Mouse (Mus musculus) intestine, embryonic 15.5 days (tissue): ENCODE measurements around the gene Gm20388. TPM values are rescaled to one million over a fixed set of nuclear protein-coding genes. Genes with fewer than 3 reads are reported as not detected.

Experiments
- ATAC-seq: fragments of 200-750 bp; cut with Nextera tagmentation; 2 replicates; pipeline ENCODE4 v1.8.0; 2017; ENCODE audit warnings: moderate TSS enrichment, moderate library complexity
- H3K27ac ChIP-seq: fragments of 300-500 bp; sonication (generic); 2 replicates; pipeline ENCODE4 v1.5.1; 2015; ENCODE audit warnings: mild to moderate bottlenecking, inconsistent platforms
- H3K27me3 ChIP-seq: fragments of 300-500 bp; sonication (generic); replicated peaks from 2 replicates; pipeline ENCODE4 v1.6.1; 2015; ENCODE audit warnings: inconsistent platforms
- H3K36me3 ChIP-seq: fragments of 300-500 bp; sonication (generic); 2 replicates; pipeline ENCODE4 v1.6.1; 2015; ENCODE audit warnings: inconsistent platforms
- H3K4me1 ChIP-seq: fragments of 300-500 bp; sonication (generic); replicated peaks from 2 replicates; pipeline ENCODE4 v1.6.1; 2015; ENCODE audit warnings: inconsistent platforms
- H3K4me2 ChIP-seq: fragments of 300-500 bp; sonication (generic); replicated peaks from 2 replicates; pipeline ENCODE4 v1.6.1; 2015; ENCODE audit warnings: mild to moderate bottlenecking, inconsistent platforms
- H3K4me3 ChIP-seq: fragments of 300-500 bp; sonication (generic); replicated peaks from 2 replicates; pipeline ENCODE4 v1.5.1; 2015; ENCODE audit warnings: inconsistent platforms
- H3K9ac ChIP-seq: fragments of 300-500 bp; sonication (generic); 2 replicates; pipeline ENCODE4 v1.6.1; 2015; ENCODE audit warnings: inconsistent platforms
- H3K9me3 ChIP-seq: fragments of 300-500 bp; sonication (generic); 2 replicates; pipeline ENCODE4 v1.6.1; 2016; ENCODE audit warnings: inconsistent platforms
- WGBS: fragments of 180-500 bp; shearing (Covaris S2); methylation state at CpG from one replicate; pipeline ENCODE4 v1.1.7; 2015; 5-methylcytosine and 5-hydroxymethylcytosine counted together
- polyA plus RNA-seq: library from polyadenylated mRNA; unstranded; fragments of >200 nt; fragmentation: Nextera tagmentation; extraction: Ambion mirVana; gene quantifications from 2 replicates; pipeline ENCODE4 v1.2.1, GENCODE M21; 2015

Gene Gm20388
- polyA plus RNA-seq, 1 experiment from 2014 or later: not detected

DNA sequence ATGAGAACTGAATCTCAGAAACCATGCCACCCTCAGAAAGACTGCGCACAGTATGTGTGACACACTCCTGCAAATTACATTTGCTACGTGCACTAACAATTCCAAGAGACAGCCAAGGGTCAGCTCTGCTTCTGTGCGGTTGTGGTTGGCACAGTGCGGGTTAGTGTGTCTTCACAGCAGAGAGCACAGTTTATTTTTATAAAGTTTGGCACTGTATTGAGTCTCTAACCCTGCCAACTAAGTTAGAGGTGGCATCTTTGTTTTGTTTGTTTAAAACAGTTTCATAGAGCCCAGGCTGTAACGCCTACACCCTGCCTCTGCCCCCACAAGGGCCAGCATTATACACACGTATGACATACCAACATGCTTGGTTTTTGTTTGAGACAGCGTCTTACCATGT is 2990.8 kb downstream of the Gm20388 start:
- Histone ChIP-seq H3K4me2 (no peak overlapping the region), H3K9me3 (no peaks in the 10 kb centered on the region), H3K9ac (no peak overlapping the region), H3K4me1 (peaks cover 7% of the 10 kb centered on the region; the same call in 1 of the 2 replicates), H3K36me3 (peaks cover 18% of the 10 kb centered on the region), H3K27ac (no peak overlapping the region), H3K4me3 (no peak overlapping the region), H3K27me3 (no peaks in the 10 kb centered on the region)
- no peak for ATAC-seq
- 93% methylated on average over 7 of the region's 7 CpGs for WGBS

DNA sequence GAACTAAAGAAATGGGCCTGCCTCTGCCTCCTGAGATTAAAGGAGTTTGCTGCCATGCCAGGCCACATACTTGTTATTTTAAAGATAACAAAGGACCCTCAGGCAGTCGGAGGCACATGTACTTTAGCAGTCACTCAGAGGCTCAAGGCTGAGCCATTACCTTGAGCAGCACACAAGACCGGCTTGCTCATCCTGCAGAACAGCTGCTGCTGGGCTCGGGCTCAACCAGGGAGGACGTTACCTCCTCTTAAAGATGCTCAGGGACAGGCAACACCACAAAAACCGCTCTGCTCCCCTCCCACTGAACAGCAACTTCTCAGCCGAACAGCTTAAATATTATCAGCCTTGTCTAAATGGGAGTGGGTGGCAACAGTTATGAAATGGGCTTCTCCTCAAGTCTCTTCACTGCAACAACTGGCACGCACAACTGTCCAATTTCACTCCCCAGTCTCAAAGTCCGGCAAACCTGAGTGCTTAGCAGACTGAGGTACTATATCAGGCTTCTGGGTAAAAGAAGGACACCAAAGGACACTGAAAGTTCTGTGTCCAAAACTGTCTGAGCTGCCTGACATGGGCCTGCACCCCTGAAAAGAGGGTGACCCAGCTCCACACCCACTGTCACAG is 2991.4 kb downstream of the Gm20388 start:
- no peak overlapping the region for H3K4me2 ChIP-seq
- H3K27me3 ChIP-seq: no peaks in the 10 kb centered on the region
- WGBS: 82% methylated on average over 8 of the region's 8 CpGs
- no peak for ATAC-seq
- H3K9ac ChIP-seq: no peak overlapping the region
- no peak overlapping the region for H3K27ac ChIP-seq
- H3K9me3 ChIP-seq: no peaks in the 10 kb centered on the region
- H3K36me3 ChIP-seq: peaks cover 16% of the 10 kb centered on the region
- H3K4me1 ChIP-seq: peaks cover 10% of the 10 kb centered on the region; the same call in 1 of the 2 replicates
- H3K4me3 ChIP-seq: no peak overlapping the region

DNA sequence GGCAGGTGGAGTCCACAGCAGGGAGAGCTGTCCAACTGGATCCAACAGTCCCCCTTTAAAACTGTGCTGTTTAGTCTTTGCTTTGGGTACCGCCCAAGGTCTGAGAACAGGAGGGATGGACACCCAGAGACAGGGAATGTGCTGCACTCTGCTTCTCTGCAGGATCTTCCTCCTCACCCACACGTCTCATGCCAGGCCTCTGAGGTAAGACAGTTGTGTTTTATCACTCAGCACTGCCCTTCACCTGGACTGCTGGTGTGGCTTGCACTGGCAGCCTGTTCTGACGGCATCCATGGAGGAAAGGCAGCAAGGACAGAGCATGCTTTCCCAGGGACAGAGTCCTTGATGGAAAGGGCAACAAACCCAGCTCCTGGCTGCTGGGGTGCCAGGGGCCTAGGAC is 2991.9 kb downstream of the Gm20388 start:
- Histone ChIP-seq H3K36me3 (peaks cover 16% of the 10 kb centered on the region), H3K27me3 (no peaks in the 10 kb centered on the region), H3K4me3 (no peak overlapping the region), H3K4me2 (no peak overlapping the region), H3K27ac (no peak overlapping the region), H3K9ac (no peak overlapping the region), H3K9me3 (no peaks in the 10 kb centered on the region), H3K4me1 (peaks cover 10% of the 10 kb centered on the region; the same call in 1 of the 2 replicates)
- ATAC-seq: no peak
- 79% methylated on average over 3 of the region's 3 CpGs for WGBS

DNA sequence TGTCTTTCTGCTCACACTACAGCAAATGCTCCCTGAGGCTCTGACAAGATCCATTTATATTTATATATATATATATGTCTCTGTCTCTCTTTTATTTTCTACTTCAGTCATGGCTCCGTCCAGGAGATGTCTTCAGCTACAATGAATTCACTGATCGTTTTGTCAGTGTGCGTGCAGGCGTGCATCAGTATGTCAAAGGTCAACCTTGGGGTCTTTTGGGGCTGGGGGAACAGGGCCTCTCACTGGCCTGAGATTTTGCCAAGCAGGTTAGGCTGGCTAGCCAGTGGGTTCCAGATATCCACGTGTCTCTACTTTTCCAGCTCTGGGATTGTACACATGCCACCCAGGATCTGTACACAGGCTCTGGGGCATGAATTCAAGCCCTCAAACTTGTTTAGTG is 2992.4 kb downstream of the Gm20388 start:
- no peak overlapping the region for H3K9ac ChIP-seq
- no peak overlapping the region for H3K4me2 ChIP-seq
- 77% methylated on average over 5 of the region's 5 CpGs for WGBS
- H3K4me3 ChIP-seq: no peak overlapping the region
- H3K27me3 ChIP-seq: no peaks in the 10 kb centered on the region
- H3K36me3 ChIP-seq: peaks cover 15% of the 10 kb centered on the region
- no peaks in the 10 kb centered on the region for H3K9me3 ChIP-seq
- H3K4me1 ChIP-seq: peaks cover 10% of the 10 kb centered on the region; the same call in 1 of the 2 replicates
- H3K27ac ChIP-seq: no peak overlapping the region
- no peak for ATAC-seq

DNA sequence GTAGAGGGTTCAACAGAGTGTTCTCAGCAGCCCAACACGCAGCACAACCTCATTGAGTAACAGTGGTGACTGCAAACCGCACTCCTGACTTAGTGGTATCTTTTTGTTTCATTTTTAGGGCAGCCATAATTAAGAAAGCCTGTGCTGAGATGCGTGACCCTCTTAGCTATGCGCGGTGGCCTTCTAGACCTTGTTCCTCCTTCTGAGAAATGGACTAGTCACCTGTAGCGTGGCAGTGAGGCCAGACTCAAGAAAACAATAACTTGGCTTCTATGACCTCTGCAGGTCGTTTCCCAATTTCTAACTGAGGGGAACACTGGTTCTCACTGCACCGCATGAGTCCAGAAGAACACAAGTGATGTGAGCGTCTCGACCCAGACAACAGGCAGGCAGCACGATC is 2993.9 kb downstream of the Gm20388 start:
- peaks cover 11% of the 10 kb centered on the region; the same call in 1 of the 2 replicates for H3K36me3 ChIP-seq
- no peaks in the 10 kb centered on the region for H3K27me3 ChIP-seq
- no peak overlapping the region for H3K4me3 ChIP-seq
- no peak for ATAC-seq
- peaks cover 10% of the 10 kb centered on the region; the same call in 1 of the 2 replicates for H3K4me1 ChIP-seq
- WGBS: 95% methylated on average over 11 of the region's 11 CpGs
- no peak overlapping the region for H3K4me2 ChIP-seq
- no peak overlapping the region for H3K9ac ChIP-seq
- no peaks in the 10 kb centered on the region for H3K9me3 ChIP-seq
- no peak overlapping the region for H3K27ac ChIP-seq

DNA sequence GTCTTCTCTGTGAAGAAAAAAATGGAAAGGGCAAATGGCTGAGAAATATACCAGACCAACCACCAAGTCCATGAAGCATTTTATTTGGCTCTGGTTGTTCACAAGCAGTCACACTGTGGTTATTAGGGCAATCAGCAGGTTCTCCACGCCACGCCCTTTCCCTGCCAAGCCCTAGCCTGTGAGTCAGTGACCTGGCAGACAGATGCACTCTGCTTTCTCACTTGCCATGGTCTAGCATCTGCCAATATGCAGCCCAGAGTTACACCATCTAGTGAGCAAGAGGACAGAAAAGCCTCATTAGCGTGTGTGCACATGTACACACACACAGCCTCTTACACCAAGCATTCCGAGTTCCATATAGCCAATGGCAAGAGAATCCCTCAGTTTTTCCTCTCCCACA is 2994.7 kb downstream of the Gm20388 start:
- no peak for ATAC-seq
- Histone ChIP-seq H3K9ac (no peak overlapping the region), H3K4me3 (no peak overlapping the region), H3K4me2 (no peak overlapping the region), H3K27ac (no peak overlapping the region), H3K9me3 (no peaks in the 10 kb centered on the region), H3K36me3 (peaks cover 5% of the 10 kb centered on the region; the same call in 1 of the 2 replicates), H3K27me3 (no peaks in the 10 kb centered on the region), H3K4me1 (peaks cover 10% of the 10 kb centered on the region; the same call in 1 of the 2 replicates)
- 79% methylated on average over 4 of the region's 4 CpGs for WGBS

DNA sequence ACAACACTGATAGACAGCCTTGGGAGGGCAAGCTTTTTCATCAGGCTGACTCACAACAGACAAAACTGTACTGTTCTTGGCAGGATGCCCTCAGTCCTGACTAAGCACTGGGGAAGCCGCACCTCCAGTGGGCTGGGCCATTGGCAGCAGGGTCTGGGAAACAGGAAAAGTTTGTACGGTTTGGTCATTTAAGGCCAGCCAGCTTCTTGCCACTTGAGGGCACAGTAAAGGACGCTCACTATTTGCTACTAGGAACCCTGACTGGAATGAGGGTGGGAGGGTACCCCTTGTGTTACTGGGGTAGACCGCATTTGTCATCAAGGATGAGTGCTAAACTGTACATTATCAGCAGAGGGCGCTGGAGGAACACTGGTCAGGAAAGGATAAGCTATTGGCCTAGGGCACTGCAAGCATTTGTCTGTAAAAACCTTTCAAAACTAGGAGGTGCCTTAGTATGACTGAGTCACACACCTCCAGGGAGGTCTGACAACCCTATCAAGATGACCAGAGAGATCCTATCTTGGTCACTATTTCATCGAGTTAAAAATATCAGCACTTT is 2995.9 kb downstream of the Gm20388 start:
- Histone ChIP-seq H3K36me3 (peaks cover 5% of the 10 kb centered on the region; the same call in 1 of the 2 replicates), H3K27me3 (no peaks in the 10 kb centered on the region), H3K9ac (no peak overlapping the region), H3K4me1 (peaks cover 10% of the 10 kb centered on the region; the same call in 1 of the 2 replicates), H3K9me3 (no peaks in the 10 kb centered on the region), H3K27ac (no peak overlapping the region), H3K4me3 (no peak overlapping the region), H3K4me2 (no peak overlapping the region)
- ATAC-seq: peak; percentile 68
- 32% methylated on average over 6 of the region's 6 CpGs for WGBS

DNA sequence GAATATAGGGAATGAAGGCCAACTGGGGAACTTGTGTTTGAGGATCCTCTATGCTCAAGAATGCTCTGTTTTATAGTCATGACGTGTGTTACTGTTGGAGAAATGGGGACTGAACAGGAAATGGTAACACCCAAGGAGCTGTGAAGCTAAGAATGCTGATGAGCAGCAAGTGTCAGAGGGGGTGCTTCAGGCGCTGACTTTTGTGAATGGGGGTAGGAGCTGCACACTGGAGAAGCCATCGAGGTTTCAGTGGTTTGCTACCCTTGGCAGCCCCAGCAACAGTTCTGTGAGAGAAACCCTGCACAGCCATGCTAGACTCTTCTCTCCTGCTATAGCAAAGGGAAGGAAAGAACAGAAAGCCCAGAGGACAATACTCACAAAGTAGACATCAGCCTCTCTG is 3001.5 kb downstream of the Gm20388 start:
- H3K4me1 ChIP-seq: peaks cover under 1% of the 10 kb centered on the region
- no peaks in the 10 kb centered on the region for H3K27me3 ChIP-seq
- H3K9ac ChIP-seq: no peak overlapping the region
- 81% methylated on average over 3 of the region's 3 CpGs for WGBS
- H3K36me3 ChIP-seq: peaks cover 9% of the 10 kb centered on the region; the same call in 1 of the 2 replicates
- no peaks in the 10 kb centered on the region for H3K9me3 ChIP-seq
- no peak for ATAC-seq
- H3K27ac ChIP-seq: no peak overlapping the region
- H3K4me3 ChIP-seq: no peak overlapping the region
- no peak overlapping the region for H3K4me2 ChIP-seq

DNA sequence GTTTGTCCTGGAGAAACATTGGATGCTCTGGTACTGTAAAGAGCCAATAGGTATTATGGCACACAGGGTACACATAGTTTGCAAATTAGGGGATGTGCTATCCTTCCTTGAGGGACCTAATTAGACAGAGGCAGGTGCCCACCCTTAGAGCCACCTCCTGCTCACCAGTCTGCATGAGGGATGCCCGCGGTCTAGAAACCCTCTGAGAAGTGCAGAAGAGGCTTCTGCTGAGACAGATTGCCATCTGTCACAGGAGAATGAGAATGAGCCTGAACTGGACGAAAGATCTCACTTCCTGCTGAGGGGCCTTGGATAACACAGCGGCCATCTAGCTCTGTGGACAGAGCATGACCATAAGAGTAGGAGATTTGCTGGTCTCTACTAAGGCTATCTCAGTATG is 3002.2 kb downstream of the Gm20388 start:
- no peak for ATAC-seq
- Histone ChIP-seq H3K36me3 (peaks cover 4% of the 10 kb centered on the region; the same call in 1 of the 2 replicates), H3K9ac (no peak overlapping the region), H3K4me3 (no peak overlapping the region), H3K4me1 (peaks cover 8% of the 10 kb centered on the region), H3K4me2 (no peak overlapping the region), H3K27me3 (no peaks in the 10 kb centered on the region), H3K27ac (no peak overlapping the region), H3K9me3 (no peaks in the 10 kb centered on the region)
- WGBS: 83% methylated on average over 4 of the region's 4 CpGs

DNA sequence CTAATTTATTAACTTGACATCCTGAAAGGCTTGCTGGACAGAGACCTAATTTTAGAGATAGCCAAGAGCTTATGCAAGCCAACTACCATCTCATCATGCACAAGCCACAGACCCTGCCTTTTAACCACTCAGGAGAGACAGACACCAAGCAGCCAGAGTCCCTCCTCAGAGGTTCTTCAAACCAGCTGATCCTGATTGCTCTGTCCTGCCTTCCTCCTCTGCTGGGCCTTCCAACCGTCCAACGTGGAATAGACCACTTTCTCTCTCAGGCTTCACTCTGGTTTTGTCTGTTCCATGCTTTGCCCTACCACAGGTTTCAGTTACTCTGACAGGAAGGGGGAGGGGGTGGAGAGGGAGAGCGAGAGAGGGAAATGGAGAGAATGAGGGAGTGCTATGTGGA is 3006.1 kb downstream of the Gm20388 start:
- Histone ChIP-seq H3K4me2 (no peak overlapping the region), H3K9me3 (no peaks in the 10 kb centered on the region), H3K27ac (no peak overlapping the region), H3K27me3 (no peaks in the 10 kb centered on the region), H3K4me1 (peaks cover 21% of the 10 kb centered on the region), H3K4me3 (no peak overlapping the region), H3K36me3 (0 out of 2 replicates have a peak, but pooled peaks cover 4% of the 10 kb centered on the region), H3K9ac (no peak overlapping the region)
- no peak for ATAC-seq
- 68% methylated on average over 3 of the region's 3 CpGs for WGBS

DNA sequence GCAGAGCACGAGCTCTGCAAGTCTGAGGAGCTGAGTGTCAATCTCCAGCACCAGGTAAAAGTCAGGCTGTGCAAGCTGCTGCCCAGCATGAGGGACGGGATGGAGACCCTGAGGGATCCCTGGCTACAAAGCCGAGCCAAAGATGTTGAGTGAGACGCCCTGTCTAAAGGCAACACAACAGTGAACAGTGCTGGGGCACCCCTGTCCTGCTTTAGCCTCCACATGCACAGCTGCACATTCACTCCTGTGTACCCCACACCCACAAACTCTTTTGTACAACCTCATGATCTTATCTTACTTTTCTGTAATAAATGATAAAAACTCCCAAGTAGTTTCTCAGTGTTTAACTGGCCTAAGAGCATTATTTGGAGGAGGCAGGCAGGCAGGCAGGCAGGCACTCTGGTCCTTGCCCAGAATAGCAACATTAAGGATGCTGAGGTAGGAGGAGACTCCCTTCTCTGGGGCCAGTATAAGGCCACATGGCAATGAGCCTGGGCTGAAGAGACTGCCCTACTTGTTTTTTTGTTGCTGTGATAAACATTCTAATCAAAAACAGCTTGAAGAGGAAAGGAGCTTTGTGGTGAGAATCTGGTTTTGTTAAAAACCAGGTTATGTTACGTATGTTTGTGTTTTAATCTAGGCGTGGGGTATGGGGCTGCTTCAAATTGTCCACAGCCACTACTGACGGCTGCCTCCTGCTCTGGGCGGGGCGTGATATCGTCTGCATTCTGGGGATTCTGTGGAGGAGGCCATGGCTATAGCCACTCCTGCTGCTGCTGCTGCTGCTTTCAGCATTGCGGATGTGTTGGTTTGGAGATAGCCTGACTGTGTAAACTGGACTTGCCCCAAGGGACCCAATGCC is 3007.1 kb downstream of the Gm20388 start:
- Histone ChIP-seq H3K9ac (no peak overlapping the region), H3K9me3 (no peaks in the 10 kb centered on the region), H3K27me3 (no peaks in the 10 kb centered on the region), H3K4me2 (peak overlapping the region; percentile 17; the same call in 1 of the 2 replicates), H3K36me3 (0 out of 2 replicates have a peak, but pooled peaks cover 4% of the 10 kb centered on the region), H3K4me3 (no peak overlapping the region), H3K4me1 (peaks cover 21% of the 10 kb centered on the region), H3K27ac (0 out of 2 replicates have a peak overlapping the region, but pooled peaks have one; percentile 6)
- 43% methylated on average over 11 of the region's 11 CpGs for WGBS
- peak; percentile 62; the same call in 1 of the 2 replicates for ATAC-seq

DNA sequence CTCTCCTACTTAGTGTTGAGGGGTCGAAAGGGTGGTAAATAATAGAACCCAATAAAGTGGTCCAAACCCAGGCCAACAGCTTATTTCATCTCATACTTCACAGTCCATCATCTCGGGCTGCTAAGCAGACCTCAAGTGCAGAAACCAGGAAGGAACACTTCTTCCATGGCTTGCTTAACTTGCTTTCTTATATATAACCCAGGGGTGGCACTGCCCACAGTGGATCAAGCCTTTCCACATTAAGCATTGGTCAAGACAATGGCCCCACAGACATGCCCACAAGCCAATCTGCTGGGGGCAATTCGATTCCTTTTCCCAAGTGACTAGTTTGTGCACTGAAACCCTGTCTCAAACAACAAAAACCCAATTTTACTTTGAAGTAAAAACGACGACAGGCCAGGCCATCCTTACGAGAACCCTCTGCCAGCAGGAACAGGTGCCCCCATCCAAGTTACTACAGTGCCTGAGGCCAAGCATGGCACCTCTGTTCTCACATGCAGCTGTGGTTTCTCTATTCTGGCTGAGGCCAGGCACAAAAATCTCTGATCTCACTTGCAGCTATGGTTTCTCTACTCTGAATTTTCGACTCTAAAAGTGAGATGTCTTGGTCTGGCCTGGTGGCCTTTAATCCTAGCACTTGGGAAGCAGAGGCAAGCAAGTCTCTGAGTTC is 3007.9 kb downstream of the Gm20388 start:
- H3K27me3 ChIP-seq: no peaks in the 10 kb centered on the region
- no peak overlapping the region for H3K9ac ChIP-seq
- no peak for ATAC-seq
- 77% methylated on average over 7 of the region's 7 CpGs for WGBS
- H3K27ac ChIP-seq: no peak overlapping the region
- H3K4me2 ChIP-seq: peak overlapping the region; percentile 17; the same call in 1 of the 2 replicates
- H3K9me3 ChIP-seq: no peaks in the 10 kb centered on the region
- peaks cover 23% of the 10 kb centered on the region for H3K4me1 ChIP-seq
- no peak overlapping the region for H3K4me3 ChIP-seq
- H3K36me3 ChIP-seq: 0 out of 2 replicates have a peak, but pooled peaks cover 4% of the 10 kb centered on the region
